Mouse (Mus musculus) A20 (cell line): ENCODE measurements around the gene Cpa4.

ENCODE experiments used
- DNase-seq: peaks from one replicate; pipeline ENCODE4 v3.0.0-alpha.2; 2011; ENCODE audit warnings: low read depth, low spot score

Gene Cpa4

GRCm38 (mm10) chr6:30591851-30592404 lies 23.8 kb downstream of the Cpa4 start:
- DNase-seq = no peak

DNA sequence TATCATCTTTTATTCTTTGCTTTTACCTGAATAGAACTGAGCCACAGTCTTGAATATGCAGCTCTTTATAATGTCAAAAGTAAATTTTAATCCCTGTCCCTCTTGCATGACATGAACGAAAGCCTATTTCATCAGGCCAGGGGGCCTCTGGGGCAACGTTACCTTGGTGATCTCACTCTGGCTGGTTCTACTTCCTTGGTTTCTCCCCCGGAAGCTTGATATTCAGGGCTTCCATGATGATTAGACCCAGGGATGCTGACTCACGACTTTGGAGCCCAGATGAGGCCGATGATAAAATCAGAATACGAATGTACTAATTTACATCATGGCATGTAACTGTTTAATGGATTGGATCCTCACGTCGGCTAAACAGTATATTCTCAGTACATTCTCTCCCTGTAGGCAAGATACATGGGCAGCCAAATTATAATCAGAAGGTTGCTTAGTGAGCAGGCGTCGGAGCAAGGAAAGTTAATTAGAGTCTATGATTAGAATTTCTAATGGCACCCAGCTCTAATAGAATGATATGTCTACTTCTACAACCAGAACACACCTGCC lies 24.3 kb downstream of the Cpa4 start:
- DNase-seq = no peak

DNA sequence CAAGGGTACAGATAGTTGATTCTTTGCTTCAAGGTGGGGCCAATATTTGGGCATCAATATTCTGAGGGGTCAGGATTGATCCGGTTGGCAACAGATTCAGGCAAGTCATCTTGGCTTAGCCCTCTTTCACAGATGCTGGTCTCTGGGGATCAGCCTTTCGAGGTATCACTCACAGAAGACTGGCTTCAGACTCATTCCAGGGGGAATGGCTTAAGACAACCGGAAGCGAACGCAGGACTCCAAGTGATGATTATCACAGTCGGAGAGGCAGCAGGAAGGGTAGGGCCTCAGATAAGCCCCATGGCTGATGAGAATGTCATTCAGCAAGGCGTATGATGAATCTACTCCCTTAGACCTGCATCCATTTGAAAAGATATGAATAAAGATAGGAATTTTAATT lies 26.2 kb downstream of the Cpa4 start:
- DNase-seq = no peak

DNA sequence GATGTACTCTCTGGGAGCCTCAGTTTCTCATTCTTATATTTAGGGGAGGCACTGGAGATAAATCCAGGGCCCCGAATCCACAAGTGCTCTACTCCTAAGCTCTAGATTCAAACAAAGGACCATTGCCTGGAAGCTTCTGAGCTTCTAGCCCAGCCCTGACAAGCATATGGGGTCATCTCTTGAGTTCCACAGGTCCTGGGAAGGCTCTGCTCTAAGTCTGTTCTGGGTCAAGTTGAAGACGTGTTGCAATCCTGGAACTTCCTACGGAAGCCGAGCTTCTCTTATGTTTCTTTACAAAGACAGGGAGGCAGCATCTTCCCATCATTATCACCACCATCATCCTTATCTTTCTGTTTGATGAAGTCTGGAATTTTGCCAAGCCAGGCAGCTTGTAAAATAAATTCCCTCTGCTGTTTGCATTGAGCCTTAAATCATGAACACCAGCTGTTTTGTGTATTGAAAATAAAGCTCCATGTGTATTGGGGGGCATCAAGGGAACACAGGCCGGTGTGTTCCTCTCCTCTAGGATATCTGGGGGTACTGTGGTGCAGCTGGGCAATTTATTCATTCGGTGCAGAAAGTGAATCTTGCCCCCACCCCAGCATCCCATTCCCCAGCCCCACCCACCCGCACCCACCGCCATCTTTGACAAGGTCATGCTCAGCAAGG lies 28.2 kb downstream of the Cpa4 start:
- DNase-seq = no peak

DNA sequence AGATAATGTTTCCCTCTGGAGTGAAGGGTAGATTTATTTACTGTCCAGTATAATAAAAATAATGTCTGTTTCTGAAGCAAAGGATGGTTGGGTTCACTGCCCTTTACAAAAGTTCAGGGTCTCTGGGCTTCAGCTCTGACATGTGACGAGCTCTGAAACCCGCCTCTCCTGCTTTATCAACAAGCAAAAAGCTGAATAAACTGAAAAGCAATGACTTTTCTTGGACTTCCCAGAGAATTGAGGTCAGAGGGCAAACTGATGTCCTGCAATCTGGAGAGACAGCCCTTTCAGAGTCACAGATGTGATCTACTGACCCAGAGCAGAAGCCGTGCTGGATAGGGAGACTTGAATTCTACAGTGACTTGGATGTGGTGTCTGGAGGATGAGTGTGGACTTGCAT lies 31.9 kb downstream of the Cpa4 start:
- DNase-seq = no peak

DNA sequence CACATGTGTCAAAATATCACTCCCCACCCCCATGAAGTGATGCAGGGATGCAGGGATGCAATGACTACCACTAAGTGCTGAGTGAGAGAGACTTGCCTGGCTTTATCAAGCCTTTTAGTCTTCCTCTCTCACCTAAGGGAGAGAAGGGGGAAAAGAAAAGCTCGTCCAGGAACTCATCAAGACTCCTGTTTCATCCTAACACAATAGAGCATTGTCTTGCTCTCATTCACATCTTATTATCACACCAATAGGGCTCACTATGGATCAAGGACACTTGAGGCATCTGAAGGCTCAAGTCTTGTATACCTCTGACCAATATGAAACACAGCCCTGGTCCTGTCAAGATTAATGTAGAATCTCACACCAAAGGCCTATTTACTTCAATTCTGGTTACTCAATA lies 32.8 kb downstream of the Cpa4 start:
- DNase-seq = no peak

DNA sequence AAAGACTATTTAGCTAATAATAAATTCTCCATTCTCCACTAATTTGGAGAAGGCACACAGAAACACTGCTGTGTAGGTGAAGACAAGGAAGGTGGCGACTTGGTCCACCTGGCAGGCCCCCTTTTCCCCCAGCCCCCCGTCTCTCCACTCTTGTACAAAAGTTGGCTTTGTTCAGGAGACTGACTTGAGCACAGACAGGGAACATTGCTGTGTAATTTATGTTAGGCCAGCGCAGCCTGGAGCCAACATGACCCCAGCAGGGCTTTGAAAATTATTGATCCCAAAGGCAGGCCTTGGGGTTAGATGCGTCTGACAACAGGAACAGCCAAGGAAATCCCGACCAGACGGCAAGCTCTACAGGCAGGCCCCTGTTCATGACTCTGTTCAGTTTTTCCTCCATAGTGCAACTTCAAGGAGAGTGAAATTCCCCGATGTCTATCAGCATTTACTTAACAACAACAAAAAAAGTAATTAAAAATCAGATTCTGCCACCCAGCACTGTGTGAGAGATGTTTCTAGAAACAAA lies 36.2 kb downstream of the Cpa4 start:
- DNase-seq = no peak

DNA sequence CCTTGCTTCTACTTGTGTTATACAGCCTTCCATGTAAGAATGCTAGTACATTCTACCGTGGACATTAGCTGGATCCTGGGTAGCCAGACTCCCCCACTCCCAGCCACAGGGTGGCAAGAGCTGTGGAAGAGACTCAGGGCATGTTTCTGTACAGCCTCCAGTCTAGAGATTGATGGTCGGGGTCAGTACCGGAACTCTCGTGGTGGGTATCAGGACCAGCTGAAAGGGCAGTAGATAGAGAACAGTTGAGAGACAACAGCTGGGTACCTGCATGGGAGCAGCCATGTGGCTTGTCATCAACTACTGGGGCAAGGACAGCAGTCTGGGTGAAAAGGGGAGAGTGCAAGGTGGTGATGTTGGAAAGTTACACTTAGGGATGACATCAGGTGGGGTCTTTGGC lies 36.9 kb downstream of the Cpa4 start:
- DNase-seq = no peak

DNA sequence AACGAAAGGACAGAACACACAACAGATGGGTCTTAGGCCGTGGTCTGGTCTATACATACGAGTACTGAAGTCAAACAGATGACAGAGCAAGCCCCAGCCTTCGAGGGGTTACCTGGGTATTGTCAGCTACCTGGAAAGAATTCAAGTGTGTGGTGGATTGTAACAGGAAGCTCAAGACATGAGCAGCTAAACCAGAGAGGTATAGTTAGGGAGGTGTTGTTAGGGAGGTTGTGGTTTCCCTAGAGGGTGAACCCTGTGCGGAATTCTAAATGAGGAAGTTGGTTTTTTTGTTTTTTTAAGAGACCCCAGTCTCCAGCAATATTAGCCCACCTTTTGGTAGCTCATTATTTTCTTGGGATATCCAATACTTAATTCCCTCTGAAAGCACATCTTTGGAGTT lies 37.5 kb downstream of the Cpa4 start:
- no peak for DNase-seq

DNA sequence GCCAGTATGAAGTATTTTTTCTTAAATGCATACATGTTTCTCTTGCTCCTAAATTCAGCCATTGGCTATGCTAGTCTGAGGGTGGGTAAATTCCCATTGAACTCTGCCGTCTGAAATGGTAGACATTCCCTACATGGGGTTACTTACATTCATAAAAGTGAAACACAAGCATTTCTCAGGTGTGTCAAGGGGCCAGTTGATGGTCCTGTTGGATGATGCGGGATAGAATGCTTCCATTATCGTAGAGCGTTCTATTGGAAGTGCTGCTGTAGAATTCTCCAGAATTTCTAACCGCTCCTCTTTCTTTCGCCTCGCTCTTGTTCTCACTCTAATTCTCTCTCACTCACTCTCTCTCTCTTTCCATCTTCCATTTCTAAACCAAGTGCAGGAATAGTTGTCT lies 42.5 kb downstream of the Cpa4 start, which contains the start of gene Cpa5:
Cpa5 (plus strand) TSS at position 301 of the 400 bp plus-strand sequence.
- DNase-seq = no peak

GRCm38 (mm10) chr6:30611212-30611611 lies 43.0 kb downstream of the Cpa4 start:
- no peak for DNase-seq

- DNase-seq = no peak
Measured at GRCm38 (mm10) chr6:30614251-30614650, 46.1 kb downstream of the Cpa4 start.

DNA sequence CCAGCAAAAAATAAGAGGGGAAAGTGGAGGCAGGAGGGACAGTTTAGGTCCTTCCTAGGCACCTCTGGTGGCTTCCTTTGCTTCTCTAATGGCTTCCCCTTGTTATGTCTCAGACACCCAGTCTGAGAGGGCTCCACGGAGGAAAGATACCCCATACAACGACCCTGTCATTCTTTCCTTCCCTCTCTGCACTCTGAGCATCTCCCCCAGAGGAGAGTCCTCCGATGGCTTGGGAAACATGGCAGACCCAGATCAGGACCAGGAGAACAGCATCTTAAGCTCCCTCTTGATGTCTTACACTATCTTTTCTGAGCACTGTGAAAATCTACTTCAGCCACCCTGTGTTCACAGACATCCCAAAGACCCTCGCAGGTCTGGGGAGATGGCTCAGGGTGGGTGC lies 47.6 kb downstream of the Cpa4 start:
- DNase-seq = no peak

- DNase-seq = no peak
Measured at GRCm38 (mm10) chr6:30616491-30616941, 48.3 kb downstream of the Cpa4 start.

- peak; percentile 34 for DNase-seq
Measured at GRCm38 (mm10) chr6:30617020-30617958, 49.1 kb downstream of the Cpa4 start.

DNA sequence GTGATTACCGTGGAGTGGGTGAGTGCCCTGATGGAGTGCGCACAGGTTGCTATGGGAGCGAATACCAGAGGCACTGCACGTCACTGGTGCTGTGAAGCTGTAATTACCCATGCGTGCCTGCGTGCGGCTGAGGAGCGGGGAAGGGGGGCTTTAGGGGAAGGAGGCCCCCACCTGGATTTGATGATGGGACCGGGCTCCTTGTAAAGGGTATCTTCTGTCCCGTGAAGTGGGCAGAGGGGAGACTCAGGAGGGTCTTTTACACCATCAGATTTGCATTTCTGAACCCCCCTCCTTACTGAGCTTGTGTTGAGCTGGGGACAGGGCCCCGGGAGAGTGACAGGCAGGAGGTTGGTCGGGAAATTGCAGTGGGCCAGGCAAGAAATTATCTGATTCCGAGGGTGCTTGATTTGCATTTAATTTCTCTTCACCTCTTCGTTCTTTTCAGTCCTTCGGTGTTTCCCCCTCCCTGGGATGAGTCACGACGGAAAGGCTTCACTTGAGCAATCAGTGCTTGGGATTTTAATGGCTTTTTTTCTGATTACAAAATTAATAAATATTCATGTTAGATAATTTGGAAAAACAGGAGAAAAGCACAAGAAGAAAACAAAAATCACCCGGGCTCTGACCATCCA lies 49.9 kb downstream of the Cpa4 start:
- peak; percentile 5 for DNase-seq

GRCm38 (mm10) chr6:30618735-30619134 lies 50.6 kb downstream of the Cpa4 start:
- no peak for DNase-seq

DNA sequence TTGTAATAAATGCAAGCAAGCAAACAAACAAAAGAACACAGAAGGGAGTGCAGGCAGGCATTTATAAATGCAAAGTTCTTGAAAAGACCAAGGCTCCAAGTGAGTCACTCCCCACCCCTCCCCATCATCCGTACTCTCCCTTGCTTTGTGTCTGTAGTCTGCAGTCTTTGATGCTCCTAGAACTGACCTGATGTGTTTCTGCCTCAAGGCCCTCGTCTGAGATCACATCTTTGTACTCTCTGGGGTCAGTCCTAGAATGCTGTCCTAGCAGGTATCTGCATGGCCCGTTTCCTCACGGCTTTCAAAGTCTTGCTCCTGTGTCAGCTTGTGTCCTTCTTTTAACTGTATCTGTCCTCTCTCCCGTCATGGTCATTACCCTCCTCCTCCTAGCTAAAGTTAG lies 51.4 kb downstream of the Cpa4 start:
- DNase-seq = no peak

- no peak for DNase-seq
Measured at GRCm38 (mm10) chr6:30620591-30620990, 52.4 kb downstream of the Cpa4 start.

GRCm38 (mm10) chr6:30620994-30621393 lies 52.8 kb downstream of the Cpa4 start:
- DNase-seq = no peak

GRCm38 (mm10) chr6:30621986-30622389 lies 53.8 kb downstream of the Cpa4 start:
- DNase-seq = no peak
